Mouse (Mus musculus): ENCODE results near the gene Lrrc23.

Lrrc23 gene

DNA sequence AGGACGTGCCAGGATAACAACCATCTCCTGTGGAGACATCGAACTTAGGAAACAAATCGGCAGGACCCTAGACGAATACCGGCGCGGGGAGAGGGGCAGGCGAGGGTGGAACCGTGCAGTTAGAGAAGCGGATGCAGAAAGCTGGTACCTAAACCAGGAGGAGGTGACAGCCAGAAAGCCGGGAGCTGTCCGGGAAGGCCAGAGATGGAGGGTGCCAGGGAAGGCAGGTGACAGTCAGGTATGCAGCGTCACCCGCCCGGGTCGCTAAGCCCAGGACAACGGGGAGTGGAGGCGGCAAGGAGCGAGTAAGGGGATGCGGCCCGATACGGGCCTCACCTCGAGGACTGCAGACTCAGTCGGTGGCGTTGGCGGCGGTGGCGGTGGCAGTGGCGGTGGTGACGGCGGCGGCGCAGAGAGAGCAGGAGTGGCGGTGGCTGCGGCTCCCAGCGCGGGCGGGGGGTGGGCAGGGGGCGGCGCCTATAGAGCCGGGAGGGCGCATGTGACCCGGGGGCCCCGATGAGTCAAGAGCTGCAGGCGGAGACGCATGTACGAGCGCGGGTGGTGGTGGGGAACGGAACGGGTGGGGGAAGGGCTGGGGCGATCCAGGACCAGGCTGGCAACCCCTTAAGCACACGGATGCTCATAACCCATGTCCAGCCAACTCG, 10.3 kb downstream of the Lrrc23 start, which contains the start of gene Eno2:
Eno2 (minus strand) TSS at position 573 of the 665 bp plus-strand sequence.
- peak; percentile 25 for DNase-seq (ENCODE audit: extremely low read depth, low read depth)

GRCm38 (mm10) chr6:124768704-124769044, 10.9 kb downstream of the Lrrc23 start:
- DNase-seq (ENCODE audit: extremely low read depth, low read depth): peak; percentile 35

DNA sequence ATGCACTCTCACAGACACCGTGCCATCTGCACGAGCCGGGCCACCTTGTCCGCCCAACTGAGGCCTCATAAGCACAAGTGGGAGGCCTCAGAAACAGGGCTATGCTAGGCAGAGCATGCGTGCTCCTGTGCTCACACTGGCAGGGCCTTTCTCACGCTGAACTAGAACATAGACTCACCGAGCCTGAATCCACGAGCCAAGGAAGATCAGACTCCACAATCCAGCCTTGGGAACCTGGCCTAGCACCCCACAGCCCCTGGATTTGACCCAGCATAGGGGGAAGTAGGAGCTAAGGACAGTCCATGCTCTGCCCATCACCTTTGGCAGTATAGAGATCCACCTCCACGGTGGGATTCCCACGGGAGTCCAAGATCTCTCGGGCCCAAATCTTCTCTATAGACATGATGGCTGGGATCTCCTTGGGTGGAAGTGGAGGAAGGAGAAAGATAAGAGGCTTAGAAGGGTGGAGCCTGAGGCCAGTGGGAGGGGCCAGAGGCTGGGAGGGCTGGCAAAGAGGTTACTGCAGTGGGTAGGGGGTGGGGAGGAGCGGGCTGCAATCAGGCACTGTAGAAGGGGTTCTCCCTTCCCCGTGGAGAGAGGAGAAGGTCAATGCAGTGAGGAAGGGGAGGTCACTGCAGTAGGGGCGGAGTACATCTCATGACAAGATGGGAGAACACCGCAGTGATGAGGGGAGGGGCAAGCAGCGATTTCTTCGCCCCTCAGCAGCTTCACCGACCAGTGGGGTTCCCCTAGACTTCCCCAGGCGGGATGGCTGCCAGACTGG, 11.4 kb downstream of the Lrrc23 start:
- peak; percentile 66 for DNase-seq (ENCODE audit: extremely low read depth, low read depth)

DNA sequence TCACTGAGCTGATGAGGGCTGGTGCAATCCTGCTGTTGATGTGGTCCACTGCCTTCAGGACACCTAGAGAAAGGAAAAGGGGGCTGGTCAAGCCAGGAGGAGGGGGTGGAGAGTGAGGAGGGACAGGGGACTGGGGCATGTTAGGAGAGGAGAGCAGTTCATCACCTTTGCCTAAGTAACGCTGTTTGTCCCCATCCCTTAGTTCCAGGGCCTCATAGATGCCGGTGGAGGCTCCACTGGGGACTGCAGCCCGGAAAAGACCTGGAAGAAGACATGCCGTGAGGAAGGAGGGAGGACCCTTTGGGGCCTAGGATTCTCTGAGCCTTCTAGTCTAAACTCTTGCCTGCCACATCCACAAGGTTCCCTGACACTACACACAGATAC, 12.0 kb downstream of the Lrrc23 start:
- DNase-seq (ENCODE audit: extremely low read depth, low read depth): no peak

- DNase-seq (ENCODE audit: extremely low read depth, low read depth): no peak
These were observed 13.6 kb downstream of the Lrrc23 start for GRCm38 (mm10) chr6:124765951-124766350.

DNA sequence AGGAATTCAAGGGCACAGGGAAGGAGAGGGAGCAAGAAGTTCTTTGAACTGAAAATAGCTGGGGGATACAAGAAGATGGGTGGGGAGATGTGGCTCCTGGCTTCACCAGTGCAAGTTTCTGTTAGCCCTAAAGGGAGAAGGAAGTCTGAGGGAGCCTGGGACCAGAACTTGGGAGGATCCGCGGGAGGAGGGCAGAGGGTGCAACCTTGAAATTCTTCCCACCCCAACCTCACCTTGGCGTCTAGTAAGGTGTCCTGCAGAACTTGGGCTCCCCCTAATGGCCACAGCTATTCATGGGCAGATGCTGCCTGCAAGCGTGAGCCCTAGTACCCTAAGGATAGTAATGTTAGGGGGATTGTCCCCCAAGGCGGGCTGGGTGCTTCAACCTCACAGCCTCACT, 20.3 kb downstream of the Lrrc23 start:
- peak; percentile 73 for DNase-seq (ENCODE audit: extremely low read depth, low read depth)

GRCm38 (mm10) chr6:124758849-124759232, 20.7 kb downstream of the Lrrc23 start:
- DNase-seq (ENCODE audit: extremely low read depth, low read depth): no peak

GRCm38 (mm10) chr6:124757909-124758848, 21.3 kb downstream of the Lrrc23 start:
- DNase-seq (ENCODE audit: extremely low read depth, low read depth): no peak

DNA sequence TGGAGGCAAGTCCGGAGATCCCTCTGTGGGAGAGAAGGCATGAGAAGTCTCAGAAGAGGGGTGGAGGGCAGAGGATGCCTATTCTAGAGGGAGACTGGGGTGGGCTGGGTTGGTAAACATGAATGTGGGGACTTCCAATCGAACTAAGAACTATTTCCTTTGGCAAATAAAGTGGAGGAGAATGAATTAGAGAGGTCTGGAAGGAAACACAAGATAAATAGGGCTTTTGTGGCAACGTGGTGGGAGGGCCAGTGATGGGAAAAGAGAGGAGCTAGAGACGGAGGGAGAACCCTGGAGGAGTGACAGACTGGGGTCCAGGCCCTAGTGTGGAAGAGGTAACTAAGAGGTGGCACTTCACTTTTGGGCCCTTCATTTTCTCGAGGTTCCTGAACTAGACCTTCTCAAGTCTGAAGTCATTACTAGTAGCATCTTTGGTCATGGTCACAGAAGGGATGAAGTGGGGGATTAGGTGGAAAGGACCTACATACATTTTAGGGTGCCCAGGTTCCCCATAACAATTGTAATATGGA, 22.1 kb downstream of the Lrrc23 start:
- DNase-seq (ENCODE audit: extremely low read depth, low read depth): no peak

- no peak for DNase-seq (ENCODE audit: extremely low read depth, low read depth)
These were observed 22.7 kb downstream of the Lrrc23 start for GRCm38 (mm10) chr6:124756652-124757350.

DNA sequence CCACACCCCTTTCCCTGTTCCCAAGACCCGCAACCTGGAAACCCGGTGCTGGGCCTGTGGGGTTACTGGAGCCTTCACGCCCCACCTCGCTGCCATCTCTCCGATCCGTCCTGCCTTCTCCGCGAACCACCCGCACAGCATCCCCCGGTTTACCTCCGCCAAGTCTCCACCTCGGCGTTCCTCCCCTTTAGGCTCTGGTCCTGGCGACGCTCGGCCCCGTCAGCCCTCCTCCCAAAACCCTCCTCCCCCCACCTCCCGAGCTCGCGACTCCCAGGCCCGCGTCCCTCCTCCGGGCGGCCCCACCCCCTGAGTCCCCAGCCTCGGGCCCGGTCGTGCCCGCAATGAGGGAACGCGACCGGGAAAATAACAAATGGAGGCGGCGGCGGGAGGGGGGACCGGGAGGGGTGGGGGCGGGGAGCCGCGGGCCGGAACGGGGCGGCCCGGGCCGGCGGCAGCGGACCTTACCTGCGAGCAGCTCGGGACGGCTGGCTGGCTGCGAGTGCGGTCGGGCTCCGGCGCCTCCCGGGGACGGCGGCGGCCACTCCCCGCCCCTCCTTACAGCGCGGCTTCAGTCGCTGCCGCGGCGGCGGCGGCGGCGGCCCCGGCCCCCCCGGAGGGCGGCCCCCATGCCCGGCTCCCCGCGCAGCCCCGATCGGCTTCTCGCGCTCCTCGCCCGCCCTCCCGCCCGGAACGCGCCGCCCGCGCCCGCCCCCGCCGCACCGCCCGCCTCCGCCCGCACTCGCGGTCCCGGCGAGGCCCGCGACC, 23.5 kb downstream of the Lrrc23 start, which contains the start of the genes Gm45234 and Atn1:
Gm45234 (minus strand) TSS at position 191 of the 765 bp plus-strand sequence.
Atn1 (minus strand) TSS at position 694 of the 765 bp plus-strand sequence.
- no peak for DNase-seq (ENCODE audit: extremely low read depth, low read depth)

GRCm38 (mm10) chr6:124755306-124755705, 24.2 kb downstream of the Lrrc23 start:
- DNase-seq (ENCODE audit: extremely low read depth, low read depth): no peak

GRCm38 (mm10) chr6:124753861-124754260, 25.7 kb downstream of the Lrrc23 start:
- DNase-seq (ENCODE audit: extremely low read depth, low read depth): no peak

DNA sequence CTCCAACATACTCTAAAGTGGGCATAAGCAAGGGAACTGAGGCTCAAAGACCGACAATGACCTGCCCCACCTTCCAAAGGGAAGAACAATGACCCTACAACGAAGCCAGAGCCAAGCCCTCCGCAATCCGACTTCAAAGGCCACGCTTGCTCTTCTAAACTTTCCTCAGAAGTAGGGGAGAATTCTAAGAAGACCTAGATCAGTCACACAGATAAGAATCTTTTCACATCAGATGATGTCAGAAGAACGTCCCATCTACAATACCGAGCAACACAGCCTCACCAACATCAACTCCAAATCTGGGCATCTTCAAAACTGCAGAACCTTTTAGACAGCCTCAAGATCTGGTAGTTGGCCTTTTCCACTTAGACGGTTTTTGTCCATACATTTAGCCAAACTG, 29.1 kb downstream of the Lrrc23 start:
- no peak for DNase-seq (ENCODE audit: extremely low read depth, low read depth)

- DNase-seq (ENCODE audit: extremely low read depth, low read depth): no peak
These were observed 32.6 kb downstream of the Lrrc23 start for GRCm38 (mm10) chr6:124746654-124747632.

- DNase-seq (ENCODE audit: extremely low read depth, low read depth): no peak
These were observed 33.3 kb downstream of the Lrrc23 start for GRCm38 (mm10) chr6:124746296-124746605.

DNA sequence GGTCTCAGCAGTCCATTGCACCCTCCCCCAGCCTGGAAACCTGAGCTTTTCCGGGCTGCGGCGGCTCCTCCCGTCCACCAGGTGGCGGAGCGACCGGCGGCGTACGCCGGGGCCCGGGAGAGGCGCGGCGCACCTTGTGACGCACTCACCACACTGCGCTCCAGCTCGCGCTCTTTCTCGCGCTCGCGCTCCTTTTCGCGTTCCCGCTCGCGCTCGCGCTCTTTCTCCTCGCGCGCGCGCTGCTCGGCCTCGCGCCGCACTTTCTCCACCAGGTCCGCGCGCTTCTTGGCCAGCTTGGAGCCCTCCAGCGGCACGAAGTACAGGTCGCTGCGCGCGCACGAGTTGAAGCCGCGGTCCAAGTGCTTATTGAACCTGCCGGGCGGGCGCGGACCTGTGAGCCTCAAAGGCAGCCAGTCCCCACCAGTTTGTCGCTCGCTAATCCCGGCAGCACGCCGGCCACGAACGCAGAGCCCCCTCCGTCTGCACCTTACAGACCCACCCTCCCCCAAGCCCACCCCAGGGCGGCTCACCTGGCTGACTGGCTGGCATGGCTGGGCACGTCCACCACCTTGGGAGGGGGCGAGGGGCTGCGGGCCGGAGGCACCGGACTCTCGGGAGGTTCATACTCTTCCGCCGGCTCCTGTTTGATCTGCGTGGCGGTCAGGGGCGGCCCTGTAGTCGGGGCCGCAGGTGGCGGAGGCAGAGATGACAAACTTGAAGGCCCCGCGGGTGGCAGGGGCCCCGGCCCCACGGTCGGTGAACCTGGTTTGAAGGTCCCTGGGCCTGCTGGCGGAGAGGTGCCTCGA, 33.8 kb downstream of the Lrrc23 start:
- peak; percentile 78 for DNase-seq (ENCODE audit: extremely low read depth, low read depth)

DNA sequence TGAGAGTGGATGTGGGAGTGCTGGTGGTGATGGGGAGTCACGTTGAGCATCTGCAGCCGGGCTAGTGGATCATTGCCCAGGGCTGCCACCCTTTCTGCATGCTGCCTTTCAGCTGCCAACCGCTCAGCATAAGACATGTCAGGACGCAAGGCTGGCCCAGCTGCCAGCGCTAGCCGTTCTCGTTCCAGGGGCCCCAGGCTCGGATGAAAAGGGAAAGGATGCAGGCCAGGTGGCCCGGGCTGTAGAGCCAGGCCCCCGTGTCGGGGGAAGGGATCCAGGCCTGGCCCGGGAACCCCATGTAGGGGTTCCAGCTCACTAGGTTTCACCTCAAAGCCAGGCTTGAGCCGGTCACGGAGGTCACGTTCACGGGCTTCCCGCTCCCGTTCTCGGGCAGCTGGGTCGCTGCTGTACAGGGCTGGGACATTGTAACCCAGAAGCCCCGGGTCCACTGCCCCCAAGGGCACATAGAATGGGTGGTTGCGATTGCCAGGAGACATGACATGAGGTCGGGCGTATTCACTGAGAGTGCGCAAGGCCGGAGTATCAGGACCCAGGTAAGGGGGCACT, 34.7 kb downstream of the Lrrc23 start:
- DNase-seq (ENCODE audit: extremely low read depth, low read depth): no peak
